Mouse (Mus musculus) C2C12 (cell line): Measurements from ENCODE around the gene Igsf21.

Experiments
- CEBPB ChIP-seq: IDR thresholded peaks from one replicate; pipeline ENCODE4 v1.6.1; 2011; ENCODE audit warnings: low read depth, mild to moderate bottlenecking, control low read depth, moderate library complexity
- CTCF ChIP-seq: IDR thresholded peaks from one replicate; pipeline ENCODE4 v1.5.1; 2011; ENCODE audit not compliant: control insufficient read depth, insufficient read depth, insufficient read length
- FOSL1 ChIP-seq: IDR thresholded peaks from one replicate; pipeline ENCODE4 v1.8.0; 2011; ENCODE audit warnings: mild to moderate bottlenecking, low read length; ENCODE audit not compliant: poor library complexity, insufficient read depth, severe bottlenecking
- MAX ChIP-seq: IDR thresholded peaks from one replicate; pipeline ENCODE4 v1.6.1; 2011; ENCODE audit warnings: mild to moderate bottlenecking, control low read depth
- MYOD1 ChIP-seq: IDR thresholded peaks from one replicate; pipeline ENCODE4 v1.6.1; 2011; ENCODE audit warnings: low read depth; ENCODE audit not compliant: control insufficient read depth, insufficient read length
- MYOG ChIP-seq: IDR thresholded peaks from one replicate; pipeline ENCODE4 v1.6.1; 2011; ENCODE audit not compliant: control insufficient read depth, insufficient read length; ENCODE audit errors: extremely low read depth
- USF1 ChIP-seq: IDR thresholded peaks from one replicate; pipeline ENCODE4 v1.6.1; 2011; ENCODE audit warnings: low read depth, mild to moderate bottlenecking, control low read depth, moderate library complexity

DNA sequence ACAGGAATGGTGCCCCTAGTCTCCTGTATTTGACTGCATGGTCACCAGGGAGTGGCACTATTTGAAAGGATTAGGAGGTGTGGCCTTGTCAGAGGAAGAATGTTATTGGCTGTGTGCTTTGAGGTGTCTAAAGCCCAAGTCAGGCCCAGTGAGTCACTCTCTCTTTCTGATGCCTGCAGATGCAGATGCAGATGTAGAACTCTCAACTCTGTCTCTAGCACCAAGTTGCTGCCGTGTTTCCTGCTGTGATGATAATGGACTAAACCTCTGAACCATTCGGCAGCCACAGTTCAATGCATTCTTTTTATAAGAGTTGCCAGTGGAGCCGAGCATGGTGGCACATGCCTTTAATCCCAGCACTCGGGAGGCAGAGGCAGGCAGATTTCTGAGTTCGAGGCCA lies 186.3 kb downstream of the Igsf21 start:
- TF ChIP-seq CTCF = no peak
- no peak for TF ChIP-seq MAX
- no peak for TF ChIP-seq USF1
- no peak for TF ChIP-seq MYOG
- no peak for TF ChIP-seq MYOD1
- TF ChIP-seq FOSL1 = no peak
- no peak for TF ChIP-seq CEBPB
